Mouse (Mus musculus) liver, postnatal 0 days (tissue): ENCODE measurements around the gene Usp12. TPM values are rescaled to one million over a fixed set of nuclear protein-coding genes. Genes with fewer than 3 reads are reported as not detected.

Experiments
- ATAC-seq: fragments of 200-750 bp; cut with Nextera tagmentation; 2 replicates; pipeline ENCODE4 v1.8.0; 2017; ENCODE audit warnings: mild to moderate bottlenecking, moderate library complexity
- DNase-seq: peaks from one replicate; pipeline ENCODE4 v3.0.0-alpha.2; 2016
- H3K27ac ChIP-seq: fragments of 300-500 bp; sonication (generic); 2 replicates; pipeline ENCODE4 v1.5.1; 2014; ENCODE audit warnings: antibody characterized with exemption, moderate library complexity, mild to moderate bottlenecking, low read depth
- H3K27me3 ChIP-seq: fragments of 300-500 bp; sonication (generic); 2 replicates; pipeline ENCODE4 v1.6.1; 2014; ENCODE audit warnings: low read length, control low read depth, mixed read lengths; ENCODE audit not compliant: insufficient read depth
- H3K36me3 ChIP-seq: fragments of 300-500 bp; sonication (generic); replicated peaks from 2 replicates; pipeline ENCODE4 v1.6.1; 2014; ENCODE audit warnings: mild to moderate bottlenecking, control low read depth, low read length, moderate library complexity, mixed read lengths; ENCODE audit not compliant: insufficient read depth
- H3K4me1 ChIP-seq: fragments of 300-500 bp; sonication (generic); 2 replicates; pipeline ENCODE4 v1.6.1; 2014; ENCODE audit warnings: antibody characterized with exemption, mild to moderate bottlenecking, control low read depth; ENCODE audit not compliant: insufficient read depth
- H3K4me2 ChIP-seq: fragments of 300-500 bp; sonication (generic); 2 replicates; pipeline ENCODE4 v1.6.1; 2014; ENCODE audit warnings: low read depth, mild to moderate bottlenecking, low read length, moderate library complexity, mixed read lengths
- H3K4me3 ChIP-seq: fragments of 300-500 bp; sonication (generic); 2 replicates; pipeline ENCODE4 v1.5.1; 2014; ENCODE audit warnings: low read depth, low read length
- H3K9ac ChIP-seq: fragments of 300-500 bp; sonication (generic); replicated peaks from 2 replicates; pipeline ENCODE4 v1.6.1; 2014; ENCODE audit warnings: mild to moderate bottlenecking, moderate library complexity
- H3K9me3 ChIP-seq: fragments of 300-500 bp; sonication (generic); 2 replicates; pipeline ENCODE4 v1.6.1; 2016; ENCODE audit warnings: mild to moderate bottlenecking, control low read depth, low read length, mixed read lengths
- CTCF ChIP-seq: sonication (generic); IDR thresholded peaks from 2 replicates; pipeline ENCODE4 v1.5.1; 2016; ENCODE audit warnings: antibody characterized with exemption, low read depth
- EP300 ChIP-seq: IDR thresholded peaks from 2 replicates; pipeline ENCODE4 v1.6.1; 2016; ENCODE audit warnings: antibody characterized with exemption, low read depth, mild to moderate bottlenecking
- WGBS: fragments of 180-500 bp; shearing (Covaris S2); extraction: QIAGEN DNeasy Blood & Tissue Kit; methylation state at CpG from one replicate; pipeline ENCODE4 v1.1.7; 2014; ENCODE audit not compliant: insufficient replicate concordance; 5-methylcytosine and 5-hydroxymethylcytosine counted together
- polyA plus RNA-seq: library from polyadenylated mRNA; unstranded; fragments of >200 nt; fragmentation: Nextera tagmentation; extraction: Ambion mirVana; gene quantifications from 2 replicates; pipeline ENCODE4 v1.2.1, GENCODE M21; 2015

Gene Usp12
- polyA plus RNA-seq, 1 experiment from 2014 or later, result 6.8 TPM

DNA sequence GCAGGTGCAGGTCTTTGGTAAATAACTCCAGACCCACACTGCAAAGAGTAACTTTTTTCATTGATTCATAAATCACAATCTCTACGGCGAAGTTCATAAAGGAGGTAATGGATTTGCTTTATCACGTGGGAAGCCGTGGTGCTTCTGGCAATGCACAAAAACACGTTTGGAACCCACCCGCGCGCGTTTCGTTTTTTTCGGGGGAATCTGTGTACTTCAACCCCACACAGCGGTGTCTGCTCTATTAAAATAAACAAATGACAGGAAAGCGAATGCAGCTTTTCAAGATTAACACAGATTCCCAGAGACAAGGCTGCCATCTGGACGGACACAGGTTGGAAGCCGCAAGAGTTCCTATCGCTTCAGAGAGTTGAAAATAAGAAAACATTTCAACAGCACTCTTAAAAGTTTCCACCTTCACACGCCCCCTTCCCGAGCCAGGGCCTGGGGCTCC lies 1.1 kb downstream of the Usp12 start:
- TF ChIP-seq CTCF (no peak), EP300 (no peak)
- H3K4me2 ChIP-seq, result peak overlapping the region; percentile 97
- peak overlapping the region; percentile 92 for H3K9ac ChIP-seq
- H3K27ac ChIP-seq, result peak overlapping the region; percentile 93
- no peak for ATAC-seq
- DNase-seq, result no peak
- WGBS, result 3% methylated on average over 18 of the region's 18 CpGs
- H3K4me1 ChIP-seq, result peaks cover 28% of the 10 kb centered on the region
- H3K27me3 ChIP-seq, result no peaks in the 10 kb centered on the region
- H3K9me3 ChIP-seq, result no peaks in the 10 kb centered on the region
- peak overlapping the region; percentile 78 for H3K4me3 ChIP-seq
- no peaks in the 10 kb centered on the region for H3K36me3 ChIP-seq

DNA sequence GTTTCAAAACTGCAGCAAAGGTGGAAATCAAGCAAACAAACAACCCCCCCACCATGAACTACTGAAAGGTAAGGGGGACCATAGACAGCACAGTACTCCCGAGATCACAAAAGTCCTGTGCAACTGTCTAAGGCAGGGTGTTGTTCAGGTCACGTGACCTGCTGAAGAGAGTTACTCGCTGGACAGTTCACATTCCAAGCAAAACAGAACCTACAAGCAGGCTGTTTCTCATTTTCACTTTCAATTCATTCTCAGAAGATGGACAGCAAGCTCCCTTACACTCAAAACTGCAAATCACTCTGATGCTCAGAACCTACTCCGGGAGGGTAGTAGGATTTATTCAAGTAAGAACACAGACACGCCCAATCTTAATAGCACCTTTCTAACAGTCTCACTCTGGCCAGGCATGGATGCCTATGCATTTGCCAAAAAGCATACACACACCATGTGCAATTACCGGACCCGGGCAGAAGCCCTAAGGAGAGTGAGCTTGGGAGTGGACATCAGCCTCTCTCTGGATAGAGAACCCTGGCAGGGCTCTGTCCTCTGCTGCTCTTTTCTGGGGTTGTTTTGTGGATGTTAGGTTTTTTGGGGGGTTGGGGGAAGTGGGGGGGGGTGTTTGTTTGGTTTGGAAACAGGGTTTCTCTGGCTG lies 2.5 kb downstream of the Usp12 start:
- 0 out of 2 replicates have a peak overlapping the region, but pooled peaks have one; percentile 7 for H3K4me3 ChIP-seq
- no peak overlapping the region for H3K27ac ChIP-seq
- H3K4me2 ChIP-seq, result peak overlapping the region; percentile 97
- DNase-seq (no peak), ATAC-seq (no peak)
- no peak overlapping the region for H3K9ac ChIP-seq
- 60% methylated on average over 7 of the region's 7 CpGs for WGBS
- no peaks in the 10 kb centered on the region for H3K9me3 ChIP-seq
- no peaks in the 10 kb centered on the region for H3K27me3 ChIP-seq
- H3K4me1 ChIP-seq, result peaks cover 33% of the 10 kb centered on the region
- TF ChIP-seq EP300, result no peak
- TF ChIP-seq CTCF, result no peak
- no peaks in the 10 kb centered on the region for H3K36me3 ChIP-seq

DNA sequence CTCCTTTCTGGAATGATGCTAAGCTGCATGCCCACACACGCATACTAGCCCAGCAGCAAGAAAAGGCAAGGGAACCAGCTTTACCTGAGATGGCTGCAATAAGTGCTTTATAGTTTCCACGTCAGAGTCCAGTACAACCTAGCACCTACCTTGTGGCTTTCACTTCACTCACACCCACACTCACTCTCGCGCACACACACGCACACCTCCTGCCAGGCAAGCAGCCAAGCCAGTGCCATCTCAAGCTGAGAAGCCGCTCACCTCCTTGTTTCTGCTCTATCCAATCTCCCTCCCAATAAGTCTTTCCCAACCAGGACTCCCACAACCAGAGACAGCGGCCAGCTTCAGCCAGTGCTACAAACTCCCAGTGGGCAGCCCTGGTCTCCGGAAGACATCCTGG lies 3.9 kb downstream of the Usp12 start:
- Histone ChIP-seq H3K4me1 (peaks cover 35% of the 10 kb centered on the region), H3K9me3 (no peaks in the 10 kb centered on the region), H3K9ac (no peak overlapping the region), H3K27me3 (no peaks in the 10 kb centered on the region), H3K27ac (no peak overlapping the region), H3K36me3 (no peaks in the 10 kb centered on the region), H3K4me3 (no peak overlapping the region), H3K4me2 (no peak overlapping the region)
- TF ChIP-seq CTCF, result no peak
- TF ChIP-seq EP300, result no peak
- ATAC-seq, result no peak
- DNase-seq, result no peak
- WGBS, result 80% methylated on average over 8 of the region's 8 CpGs

DNA sequence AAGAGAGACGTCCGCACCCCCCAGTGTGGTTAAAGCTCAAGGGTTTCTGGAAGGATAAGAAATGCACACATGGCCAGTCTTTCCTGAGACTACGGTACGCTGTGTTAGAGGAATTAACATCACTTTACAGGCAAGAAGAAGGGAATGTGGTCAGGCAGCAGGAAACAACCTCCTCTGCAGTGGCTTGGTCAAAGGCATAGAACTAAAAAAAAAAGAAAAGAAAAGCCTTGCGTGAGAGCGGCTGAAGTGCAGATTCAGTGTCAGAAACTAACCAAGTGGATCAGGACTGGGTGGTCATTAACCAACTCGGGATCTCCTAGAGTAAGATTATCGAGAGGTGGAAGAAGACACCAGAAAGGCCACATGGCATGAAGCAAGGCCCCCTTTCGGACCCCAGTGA lies 5.4 kb downstream of the Usp12 start:
- peaks cover 33% of the 10 kb centered on the region for H3K4me1 ChIP-seq

DNA sequence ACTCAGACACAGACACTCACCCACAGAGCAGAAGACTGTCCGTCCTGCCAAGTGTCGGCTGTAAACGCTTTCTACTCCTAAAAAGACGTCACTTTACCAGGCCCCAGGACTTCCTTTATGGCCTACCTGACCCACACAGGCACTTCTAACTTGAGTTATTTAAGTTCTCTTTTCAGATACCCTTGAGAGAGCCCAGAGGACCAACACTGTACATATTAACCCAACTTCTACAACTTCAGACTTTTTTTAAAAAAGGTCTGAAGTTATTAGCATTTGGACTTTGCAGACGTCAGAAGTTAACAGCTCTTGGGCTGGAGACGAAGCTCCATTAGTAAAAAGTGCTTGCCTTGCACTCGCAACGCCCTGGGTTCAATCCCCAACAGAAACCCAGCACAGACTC lies 8.7 kb downstream of the Usp12 start:
- Histone ChIP-seq H3K4me1 (peaks cover 30% of the 10 kb centered on the region), H3K4me2 (no peak overlapping the region), H3K27me3 (no peaks in the 10 kb centered on the region), H3K36me3 (no peaks in the 10 kb centered on the region), H3K27ac (no peak overlapping the region), H3K9ac (no peak overlapping the region), H3K4me3 (no peak overlapping the region), H3K9me3 (no peaks in the 10 kb centered on the region)
- TF ChIP-seq EP300, result no peak
- no peak for TF ChIP-seq CTCF
- 66% methylated on average over 8 of the region's 8 CpGs for WGBS
- no peak for DNase-seq
- ATAC-seq, result no peak

More for the DNA sequence above, 5.4 kb downstream of the Usp12 start:
- Histone ChIP-seq H3K27me3 (no peaks in the 10 kb centered on the region), H3K4me2 (no peak overlapping the region), H3K27ac (no peak overlapping the region), H3K4me3 (no peak overlapping the region), H3K36me3 (no peaks in the 10 kb centered on the region), H3K9me3 (no peaks in the 10 kb centered on the region), H3K9ac (no peak overlapping the region)
- DNase-seq (no peak), ATAC-seq (no peak)
- 36% methylated on average over 9 of the region's 9 CpGs for WGBS
- no peak for TF ChIP-seq EP300
- TF ChIP-seq CTCF, result no peak

DNA sequence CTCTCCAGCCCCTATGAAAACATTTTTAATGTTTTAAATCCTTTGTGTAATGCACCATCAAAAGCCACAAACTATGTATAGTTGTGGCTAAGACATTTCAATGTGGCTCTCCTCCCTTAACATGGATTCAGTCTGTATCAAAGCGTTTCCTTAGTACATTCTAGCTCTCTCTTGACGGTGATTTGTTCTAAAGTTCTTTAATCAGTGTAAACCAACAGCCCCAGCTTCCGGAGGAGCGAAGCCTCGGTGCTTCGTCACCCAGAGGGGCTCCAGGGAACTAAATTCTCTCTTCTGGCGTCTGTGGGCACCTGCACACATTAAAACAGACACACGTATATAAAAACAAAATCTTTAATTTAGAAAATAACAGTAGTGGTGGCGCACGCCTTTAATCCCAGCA lies 10.9 kb downstream of the Usp12 start:
- H3K4me3 ChIP-seq, result no peak overlapping the region
- no peaks in the 10 kb centered on the region for H3K9me3 ChIP-seq
- no peaks in the 10 kb centered on the region for H3K27me3 ChIP-seq
- no peak for DNase-seq
- no peak overlapping the region for H3K27ac ChIP-seq
- H3K9ac ChIP-seq, result no peak overlapping the region
- H3K4me1 ChIP-seq, result peaks cover 33% of the 10 kb centered on the region
- no peak overlapping the region for H3K4me2 ChIP-seq
- no peak for ATAC-seq
- no peaks in the 10 kb centered on the region for H3K36me3 ChIP-seq
- no peak for TF ChIP-seq CTCF
- WGBS, result 85% methylated on average over 10 of the region's 10 CpGs
